Mouse (Mus musculus) midbrain, embryonic 14.5 days (tissue): ENCODE data around the gene Meis2. TPM values are rescaled to one million over a fixed set of nuclear protein-coding genes. Genes with fewer than 3 reads are reported as not detected.

Experiments used
- ATAC-seq: fragments of 200-750 bp; cut with Nextera tagmentation; 2 replicates; pipeline ENCODE4 v1.8.0; 2017; ENCODE audit warnings: moderate number of reproducible peaks, moderate library complexity; ENCODE audit not compliant: low FRiP score, low TSS enrichment
- DNase-seq: peaks from one replicate; pipeline ENCODE4 v3.0.0-alpha.2; 2015
- H3K27ac ChIP-seq: fragments of 300-500 bp; sonication (generic); replicated peaks from 2 replicates; pipeline ENCODE4 v1.5.1; 2014; ENCODE audit warnings: mild to moderate bottlenecking, low read depth, low read length, moderate library complexity
- H3K27me3 ChIP-seq: fragments of 300-500 bp; sonication (generic); 2 replicates; pipeline ENCODE4 v1.6.1; 2014; ENCODE audit warnings: low read length, control low read depth, mixed read lengths; ENCODE audit not compliant: control insufficient read depth, insufficient read depth
- H3K36me3 ChIP-seq: fragments of 300-500 bp; sonication (generic); 2 replicates; pipeline ENCODE4 v1.6.1; 2014; ENCODE audit warnings: low read length, control low read depth; ENCODE audit not compliant: control insufficient read depth, insufficient read depth
- H3K4me1 ChIP-seq: fragments of 300-500 bp; sonication (generic); 2 replicates; pipeline ENCODE4 v1.6.1; 2014; ENCODE audit warnings: mild to moderate bottlenecking, antibody characterized with exemption, low read length, control low read depth; ENCODE audit not compliant: control insufficient read depth, insufficient read depth
- H3K4me2 ChIP-seq: fragments of 300-500 bp; sonication (generic); 2 replicates; pipeline ENCODE4 v1.6.1; 2014; ENCODE audit warnings: mild to moderate bottlenecking, low read length, moderate library complexity
- H3K4me3 ChIP-seq: fragments of 300-500 bp; sonication (generic); replicated peaks from 2 replicates; pipeline ENCODE4 v1.5.1; 2014; ENCODE audit warnings: low read depth, low read length
- H3K9ac ChIP-seq: fragments of 300-500 bp; sonication (generic); replicated peaks from 2 replicates; pipeline ENCODE4 v1.6.1; 2014; ENCODE audit warnings: mild to moderate bottlenecking, low read length, moderate library complexity
- H3K9me3 ChIP-seq: fragments of 300-500 bp; sonication (generic); 2 replicates; pipeline ENCODE4 v1.6.1; 2016; ENCODE audit warnings: low read length, control low read depth, mixed read lengths; ENCODE audit not compliant: control insufficient read depth
- WGBS: fragments of 180-500 bp; shearing (Covaris S2); extraction: QIAGEN DNeasy Blood & Tissue Kit; methylation state at CpG from one replicate; pipeline ENCODE4 v1.1.7; 2014; 5-methylcytosine and 5-hydroxymethylcytosine counted together
- polyA plus RNA-seq: library from polyadenylated mRNA; unstranded; fragments of >200 nt; fragmentation: Nextera tagmentation; extraction: Ambion mirVana; gene quantifications from 2 replicates; pipeline ENCODE4 v1.2.1, GENCODE M21; 2014

Gene Meis2
- polyA plus RNA-seq, 1 experiment from 2014 or later, result 84.9 TPM

GRCm38 (mm10) chr2:115993877-115994276 is 71.8 kb downstream of the Meis2 start:
- Histone ChIP-seq H3K27me3 (no peaks in the 10 kb centered on the region), H3K4me2 (no peak overlapping the region), H3K36me3 (no peaks in the 10 kb centered on the region), H3K9ac (no peak overlapping the region), H3K9me3 (no peaks in the 10 kb centered on the region), H3K27ac (no peak overlapping the region), H3K4me1 (no peaks in the 10 kb centered on the region), H3K4me3 (no peak overlapping the region)
- DNase-seq (no peak), ATAC-seq (no peak)
- 84% methylated on average over 4 of the region's 4 CpGs for WGBS

DNA sequence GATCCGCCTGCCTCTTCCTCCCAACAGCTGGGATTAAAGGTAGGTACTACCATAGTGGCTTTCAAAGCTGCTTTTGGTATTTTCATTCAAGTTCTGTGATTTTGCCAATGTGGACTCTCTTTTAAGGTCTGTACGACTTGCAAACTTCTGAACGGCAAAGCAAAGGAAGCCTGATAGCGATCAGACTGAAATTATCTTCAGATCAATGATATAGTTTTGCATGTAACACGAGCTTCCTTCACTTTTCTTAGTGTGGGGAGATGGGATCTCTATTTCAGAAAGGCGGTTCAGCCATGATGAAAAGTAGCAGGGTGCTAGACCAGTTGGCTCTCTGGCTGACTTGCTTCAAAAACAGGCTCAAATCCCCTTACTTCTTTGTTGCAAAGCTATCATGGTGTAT is 76.4 kb downstream of the Meis2 start:
- H3K4me1 ChIP-seq, result no peaks in the 10 kb centered on the region
- no peak overlapping the region for H3K4me3 ChIP-seq
- H3K36me3 ChIP-seq, result no peaks in the 10 kb centered on the region
- 96% methylated on average over 6 of the region's 6 CpGs for WGBS
- no peaks in the 10 kb centered on the region for H3K9me3 ChIP-seq
- no peak for DNase-seq
- H3K9ac ChIP-seq, result no peak overlapping the region
- ATAC-seq, result no peak
- H3K27ac ChIP-seq, result no peak overlapping the region
- H3K27me3 ChIP-seq, result no peaks in the 10 kb centered on the region
- H3K4me2 ChIP-seq, result no peak overlapping the region

- Histone ChIP-seq H3K4me3 (no peak overlapping the region), H3K9me3 (no peaks in the 10 kb centered on the region), H3K4me1 (no peaks in the 10 kb centered on the region), H3K36me3 (no peaks in the 10 kb centered on the region), H3K27me3 (no peaks in the 10 kb centered on the region), H3K9ac (no peak overlapping the region), H3K4me2 (no peak overlapping the region), H3K27ac (no peak overlapping the region)
- ATAC-seq (no peak), DNase-seq (no peak)
- 89% methylated on average over 4 of the region's 4 CpGs for WGBS
These were observed 77.2 kb downstream of the Meis2 start for GRCm38 (mm10) chr2:115988448-115988847.

GRCm38 (mm10) chr2:115984952-115985351 is 80.7 kb downstream of the Meis2 start:
- Histone ChIP-seq H3K27me3 (no peaks in the 10 kb centered on the region), H3K9ac (no peak overlapping the region), H3K9me3 (no peaks in the 10 kb centered on the region), H3K4me3 (no peak overlapping the region), H3K4me2 (no peak overlapping the region), H3K4me1 (peaks cover 8% of the 10 kb centered on the region), H3K36me3 (no peaks in the 10 kb centered on the region), H3K27ac (no peak overlapping the region)
- DNase-seq (no peak), ATAC-seq (no peak)
- WGBS, result 74% methylated on average over 9 of the region's 9 CpGs

DNA sequence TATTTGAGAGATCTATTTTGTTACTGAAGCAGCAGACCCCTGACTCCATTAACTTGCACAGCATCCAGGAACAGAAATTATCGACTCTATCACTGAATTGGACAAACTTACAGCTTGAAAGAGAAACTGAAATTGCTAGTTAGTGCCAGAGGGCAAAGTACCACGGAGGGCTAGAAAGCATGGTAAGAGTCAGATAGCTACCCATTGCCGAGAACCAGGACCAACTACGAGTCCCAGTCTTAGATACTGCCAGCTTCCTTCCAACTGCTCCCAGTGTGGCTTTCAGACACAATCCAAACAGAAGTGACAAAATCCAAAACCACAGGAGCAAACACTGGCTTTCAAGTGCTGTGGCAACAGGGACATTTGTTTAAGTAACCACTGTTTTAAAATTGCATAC is 81.2 kb downstream of the Meis2 start:
- Histone ChIP-seq H3K27me3 (no peaks in the 10 kb centered on the region), H3K4me3 (no peak overlapping the region), H3K36me3 (no peaks in the 10 kb centered on the region), H3K9ac (no peak overlapping the region), H3K4me1 (peaks cover 10% of the 10 kb centered on the region), H3K27ac (no peak overlapping the region), H3K4me2 (no peak overlapping the region), H3K9me3 (no peaks in the 10 kb centered on the region)
- WGBS, result 88% methylated on average over 4 of the region's 4 CpGs
- no peak for DNase-seq
- ATAC-seq, result no peak

DNA sequence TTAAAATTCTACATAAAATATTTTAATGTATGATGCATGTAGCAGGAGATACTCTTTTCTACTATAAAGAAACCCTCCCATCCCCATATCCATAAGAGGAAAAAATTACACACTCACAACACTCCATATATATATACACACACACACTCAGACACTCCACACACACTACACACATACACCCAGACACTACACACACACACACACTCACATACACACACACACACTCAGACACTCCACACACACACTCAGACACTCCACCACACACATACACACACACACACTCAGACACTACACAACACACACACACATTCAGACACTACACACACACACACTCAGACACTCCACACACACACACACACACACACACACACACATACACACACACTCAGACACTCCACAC is 85.1 kb downstream of the Meis2 start:
- no peak overlapping the region for H3K4me2 ChIP-seq
- H3K27me3 ChIP-seq, result no peaks in the 10 kb centered on the region
- H3K9ac ChIP-seq, result no peak overlapping the region
- H3K9me3 ChIP-seq, result no peaks in the 10 kb centered on the region
- H3K4me3 ChIP-seq, result no peak overlapping the region
- H3K27ac ChIP-seq, result peak overlapping the region; percentile 78
- ATAC-seq (no peak), DNase-seq (no peak)
- peaks cover 15% of the 10 kb centered on the region for H3K4me1 ChIP-seq
- no peaks in the 10 kb centered on the region for H3K36me3 ChIP-seq

DNA sequence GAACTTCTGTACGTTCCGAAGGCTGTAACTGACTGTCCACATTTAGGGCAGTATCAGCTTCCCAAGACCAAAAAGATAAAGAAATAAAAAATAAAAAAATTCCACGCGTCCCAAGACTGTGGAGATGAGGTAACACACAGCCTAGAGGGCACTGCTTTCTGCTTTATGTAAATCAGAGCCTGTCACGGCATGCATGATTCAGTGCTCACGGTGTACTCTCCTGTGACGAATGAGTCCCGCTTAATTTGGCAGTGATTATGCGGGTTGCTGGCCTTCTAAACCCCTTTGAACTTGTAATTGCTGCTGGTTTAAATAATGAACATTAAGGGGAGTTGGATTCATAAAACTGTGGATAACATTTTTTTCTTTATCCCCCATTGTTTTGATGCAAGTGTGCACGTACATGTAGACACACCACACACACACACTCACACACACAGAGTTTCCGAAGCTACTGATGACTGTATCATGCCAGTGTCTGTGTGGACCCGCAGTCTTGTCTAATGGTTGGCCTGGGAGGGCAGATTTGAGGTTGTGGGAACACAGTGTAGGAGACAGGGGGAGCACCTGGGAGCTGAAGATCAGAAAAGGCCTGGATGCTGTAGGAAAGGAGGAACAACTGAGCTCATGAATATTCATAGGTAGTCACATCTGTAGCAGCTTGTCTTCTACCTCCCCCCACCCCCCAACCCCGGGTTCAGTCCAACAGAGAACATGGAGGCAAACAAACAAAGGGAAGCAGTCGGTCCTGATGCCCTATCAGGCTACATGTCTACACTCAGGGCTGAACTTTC is 85.8 kb downstream of the Meis2 start:
- H3K4me1 ChIP-seq, result peaks cover 15% of the 10 kb centered on the region
- no peaks in the 10 kb centered on the region for H3K36me3 ChIP-seq
- H3K27ac ChIP-seq, result peak overlapping the region; percentile 78
- H3K9ac ChIP-seq, result no peak overlapping the region
- DNase-seq (peak; percentile 72), ATAC-seq (peak; percentile 79)
- no peak overlapping the region for H3K4me2 ChIP-seq
- WGBS, result 27% methylated on average over 14 of the region's 14 CpGs
- no peaks in the 10 kb centered on the region for H3K9me3 ChIP-seq
- H3K4me3 ChIP-seq, result no peak overlapping the region
- no peaks in the 10 kb centered on the region for H3K27me3 ChIP-seq

DNA sequence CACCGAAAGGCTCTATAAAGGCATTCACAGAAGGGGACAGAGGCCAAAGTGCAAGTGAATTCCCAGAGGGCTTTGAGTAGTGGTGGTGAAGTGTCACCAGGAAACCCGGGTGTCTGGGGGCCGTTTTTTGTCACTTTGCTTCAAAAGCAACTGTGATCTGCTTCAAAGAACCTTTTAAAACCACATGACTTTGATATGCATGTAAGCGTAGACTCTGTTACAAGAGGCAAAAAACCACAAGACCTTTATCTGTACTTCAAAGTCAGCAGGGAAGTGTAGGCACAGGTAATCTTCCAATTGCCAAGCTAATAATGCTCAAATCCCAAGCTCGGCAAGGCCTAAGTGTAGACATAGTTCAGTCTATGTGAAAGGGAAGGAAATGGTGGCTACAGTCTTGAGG is 87.0 kb downstream of the Meis2 start:
- no peak overlapping the region for H3K9ac ChIP-seq
- H3K36me3 ChIP-seq, result no peaks in the 10 kb centered on the region
- no peaks in the 10 kb centered on the region for H3K9me3 ChIP-seq
- no peak overlapping the region for H3K4me2 ChIP-seq
- no peak overlapping the region for H3K4me3 ChIP-seq
- H3K27ac ChIP-seq, result no peak overlapping the region
- H3K4me1 ChIP-seq, result peaks cover 15% of the 10 kb centered on the region
- H3K27me3 ChIP-seq, result no peaks in the 10 kb centered on the region
- ATAC-seq (no peak), DNase-seq (no peak)
- 77% methylated on average over 5 of the region's 5 CpGs for WGBS

DNA sequence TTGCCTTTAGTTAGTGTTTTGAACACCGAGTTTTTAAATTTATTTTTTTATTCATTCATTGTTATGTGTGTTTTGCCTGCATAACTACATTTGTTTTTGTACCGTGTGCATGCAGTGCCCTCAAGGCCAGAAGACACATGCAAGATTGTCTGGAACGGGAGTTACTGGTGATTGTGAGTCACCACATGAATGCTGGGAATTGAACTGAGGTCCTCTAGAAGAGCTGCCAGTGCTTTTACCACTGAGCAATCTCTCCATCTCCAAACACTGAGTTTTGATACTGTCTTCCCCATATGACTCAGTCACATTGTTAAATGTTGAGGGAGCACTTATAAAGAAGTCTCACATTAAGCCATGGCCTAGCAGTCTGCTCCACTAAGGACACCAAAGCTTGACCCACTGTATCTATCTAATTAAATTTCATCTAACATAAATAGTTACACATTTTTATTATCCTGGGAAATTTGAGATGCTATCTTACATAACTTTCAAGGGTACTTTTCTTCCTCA is 94.3 kb downstream of the Meis2 start:
- DNase-seq (no peak), ATAC-seq (no peak)
- Histone ChIP-seq H3K9me3 (no peaks in the 10 kb centered on the region), H3K9ac (no peak overlapping the region), H3K36me3 (no peaks in the 10 kb centered on the region), H3K27me3 (no peaks in the 10 kb centered on the region), H3K4me3 (no peak overlapping the region), H3K4me1 (no peaks in the 10 kb centered on the region), H3K4me2 (no peak overlapping the region), H3K27ac (no peak overlapping the region)
- WGBS, result 92% methylated on average over 3 of the region's 3 CpGs
